Mouse (Mus musculus) CH12.LX (cell line): ENCODE measurements around the gene Cnnm2. TPM values are rescaled to one million over a fixed set of nuclear protein-coding genes. Genes with fewer than 3 reads are reported as not detected.

Source experiments
- DNase-seq: peaks from one replicate; pipeline ENCODE4 v3.0.0-alpha.2; 2013; ENCODE audit errors: extremely low read depth
- H3K27ac ChIP-seq: 2 replicates; pipeline ENCODE4 v1.5.1; 2012; ENCODE audit warnings: low read depth, mild to moderate bottlenecking, control low read depth, moderate library complexity; ENCODE audit not compliant: insufficient read depth
- H3K27me3 ChIP-seq: replicated peaks from 2 replicates; pipeline ENCODE3; 2012; ENCODE audit warnings: inconsistent platforms
- H3K36me3 ChIP-seq, 2 experiments: replicated peaks in 1 of 2; 2 replicates each; pipeline versions ENCODE3 to v1.6.1; 2012; ENCODE audit warnings: inconsistent platforms in 1 of 2, low read length in 1 of 2, mild to moderate bottlenecking in 1 of 2, mixed read lengths in 1 of 2, moderate library complexity in 1 of 2; ENCODE audit not compliant: control insufficient read depth in 1 of 2, insufficient read depth in 1 of 2
- H3K4me1 ChIP-seq, 2 experiments: 2 replicates each; pipeline ENCODE4 v1.6.1; 2012; ENCODE audit warnings: inconsistent platforms in 1 of 2, moderate library complexity in 1 of 2; ENCODE audit not compliant: insufficient read depth in 2 of 2, control insufficient read depth in 1 of 2
- H3K4me2 ChIP-seq: 2 replicates; pipeline ENCODE4 v1.6.1; 2012; ENCODE audit warnings: low read depth, mild to moderate bottlenecking, control low read depth; ENCODE audit not compliant: poor library complexity, insufficient read depth, severe bottlenecking
- H3K4me3 ChIP-seq, 3 experiments: fragments of 150-350 bp in 1 of 3; sonication (generic) in 1 of 3; replicated peaks in 1 of 3; 2 replicates each; pipeline versions ENCODE3 to v1.5.1; 2011 to 2012; ENCODE audit warnings: low read depth in 2 of 3, low read length in 2 of 3, mild to moderate bottlenecking in 2 of 3, moderate library complexity in 2 of 3, control low read depth in 1 of 3, improper control_type of control experiment in 1 of 3, inconsistent platforms in 1 of 3, mixed read lengths in 1 of 3; ENCODE audit not compliant: poor library complexity in 1 of 3
- H3K79me2 ChIP-seq: replicated peaks from 2 replicates; pipeline ENCODE4 v1.6.1; 2012; ENCODE audit warnings: mild to moderate bottlenecking, moderate library complexity; ENCODE audit not compliant: control insufficient read depth, poor library complexity, insufficient read depth, severe bottlenecking; ENCODE audit errors: extremely low read depth
- H3K9ac ChIP-seq: 2 replicates; pipeline ENCODE4 v1.6.1; 2012; ENCODE audit warnings: low read depth, mild to moderate bottlenecking, control low read depth, moderate library complexity; ENCODE audit not compliant: insufficient read depth
- H3K9me3 ChIP-seq: replicated peaks from 2 replicates; pipeline ENCODE3; 2012; ENCODE audit warnings: low read length, inconsistent platforms, mixed read lengths
- CHD2 ChIP-seq: IDR thresholded peaks from 2 replicates; pipeline ENCODE4 v1.6.1; 2011; ENCODE audit warnings: low read length, improper control_type of control experiment
- E2F4 ChIP-seq: IDR thresholded peaks from 2 replicates; pipeline ENCODE4 v1.6.1; 2011; ENCODE audit warnings: low read depth, low read length, improper control_type of control experiment; ENCODE audit not compliant: insufficient replicate concordance
- EP300 ChIP-seq: IDR thresholded peaks from 2 replicates; pipeline ENCODE4 v1.6.1; 2011; ENCODE audit warnings: low read length, improper control_type of control experiment
- GABPA ChIP-seq: IDR thresholded peaks from 2 replicates; pipeline ENCODE4 v1.6.1; 2012; ENCODE audit warnings: low read depth, low read length, improper control_type of control experiment, inconsistent platforms; ENCODE audit not compliant: insufficient replicate concordance
- IRF4 ChIP-seq: IDR thresholded peaks from 2 replicates; pipeline ENCODE4 v1.6.1; 2014; ENCODE audit warnings: low read depth, mild to moderate bottlenecking, inconsistent platforms, low read length, improper control_type of control experiment
- JUND ChIP-seq: conservative IDR thresholded peaks from 2 replicates; pipeline ENCODE4 v1.6.1; 2011; ENCODE audit warnings: low read depth, low read length, improper control_type of control experiment
- MAX ChIP-seq: IDR thresholded peaks from 2 replicates; pipeline ENCODE4 v1.6.1; 2011; ENCODE audit warnings: low read length, improper control_type of control experiment
- MAZ ChIP-seq: IDR thresholded peaks from 2 replicates; pipeline ENCODE4 v1.6.1; 2012; ENCODE audit warnings: low read depth, mild to moderate bottlenecking, inconsistent platforms, low read length, improper control_type of control experiment, moderate library complexity
- MEF2A ChIP-seq: IDR thresholded peaks from 2 replicates; pipeline ENCODE4 v1.6.1; 2014; ENCODE audit warnings: low read depth, mild to moderate bottlenecking, inconsistent platforms, low read length, improper control_type of control experiment, borderline replicate concordance
- MXI1 ChIP-seq: IDR thresholded peaks from 2 replicates; pipeline ENCODE4 v1.6.1; 2011; ENCODE audit warnings: mild to moderate bottlenecking, low read depth, low read length, improper control_type of control experiment
- MYC ChIP-seq: IDR thresholded peaks from 2 replicates; pipeline ENCODE4 v1.6.1; 2011; ENCODE audit warnings: low read depth, mild to moderate bottlenecking, improper control_type of control experiment, low read length
- RAD21 ChIP-seq: IDR thresholded peaks from 2 replicates; pipeline ENCODE4 v1.6.1; 2011; ENCODE audit warnings: low read depth, mild to moderate bottlenecking, low read length, improper control_type of control experiment, moderate library complexity
- RCOR1 ChIP-seq: conservative IDR thresholded peaks from 2 replicates; pipeline ENCODE4 v1.6.1; 2012; ENCODE audit warnings: low read depth, mild to moderate bottlenecking, inconsistent platforms, low read length, improper control_type of control experiment
- SMC3 ChIP-seq: IDR thresholded peaks from 2 replicates; pipeline ENCODE4 v1.6.1; 2011; ENCODE audit warnings: low read depth, low read length, improper control_type of control experiment
- USF2 ChIP-seq: conservative IDR thresholded peaks from 2 replicates; pipeline ENCODE4 v1.6.1; 2011; ENCODE audit warnings: low read depth, low read length, improper control_type of control experiment
- ZKSCAN1 ChIP-seq: IDR thresholded peaks from 2 replicates; pipeline ENCODE4 v1.6.1; 2012; ENCODE audit warnings: low read depth, inconsistent platforms, low read length, improper control_type of control experiment, borderline replicate concordance
- ZNF384 ChIP-seq: IDR thresholded peaks from 2 replicates; pipeline ENCODE4 v1.6.1; 2012; ENCODE audit warnings: low read depth, low read length, improper control_type of control experiment, inconsistent platforms
- dilution Hi-C: fragments of 300-500 bp; cut with MboI; formaldehyde crosslinking; loops from 2 replicates; pipeline ENCODE4 v1.14.3; 2020; ENCODE audit warnings: low sequenced_read_pairs; ENCODE audit not compliant: extremely low pct_unique_long_range_greater_than_20kb, extremely low pct_ligation_motif_present
- in situ Hi-C: fragments of 300-500 bp; cut with MboI; formaldehyde crosslinking; loops from 3 replicates; pipeline ENCODE4 v1.14.3; 2019; ENCODE audit warnings: low sequenced_read_pairs, low pct_ligation_motif_present, low pct_unique_long_range_greater_than_20kb, mixed read lengths
- polyA plus RNA-seq: library from polyadenylated mRNA; unstranded; fragments of >175 nt; gene quantifications from 2 replicates; pipeline ENCODE4 v1.2.1, GENCODE M21; 2012; ENCODE audit warnings: low read depth; ENCODE audit not compliant: insufficient read length
- total RNA-seq, 2 experiments: library from RNA; depleted of rRNA; stranded (reverse); fragments of 300-350 nt in 1 of 2; fragments of >200 nt in 1 of 2; gene quantifications; 2 replicates each; pipeline ENCODE4 v1.2.3; 2012 to 2014

Gene Cnnm2
- total and polyA plus RNA-seq, 3 experiments: 1.8 to 3.7 (median 2.6) TPM

DNA sequence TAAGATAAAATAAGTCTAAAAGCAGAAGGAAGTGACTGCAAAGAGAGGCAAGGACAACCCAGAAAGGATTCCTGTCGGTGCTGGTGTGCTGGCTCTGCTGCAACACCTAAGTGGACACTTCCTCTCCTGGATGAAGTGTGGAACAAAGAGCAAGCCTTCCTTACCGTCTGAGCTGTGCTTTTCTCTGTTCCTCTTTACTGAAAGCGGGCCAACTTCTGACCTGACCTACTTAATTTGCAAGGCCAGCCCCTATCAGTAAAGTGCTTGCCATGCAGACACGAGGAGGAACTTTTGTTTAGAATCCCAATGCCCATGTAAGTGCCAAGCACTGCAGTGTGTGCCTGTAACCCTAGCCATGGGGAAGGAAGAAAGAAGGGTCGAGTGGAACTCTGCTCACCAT, 137.9 kb downstream of the Cnnm2 start:
- Histone ChIP-seq H3K4me3 (no peak overlapping the region), H3K4me2 (0 out of 2 replicates have a peak overlapping the region, but pooled peaks have one; percentile 29), H3K79me2 (no peaks in the 10 kb centered on the region), H3K9me3 (peaks cover 8% of the 10 kb centered on the region), H3K27ac (no peak overlapping the region), H3K9ac (no peak overlapping the region), H3K4me1 (peaks cover 6 to 17% of the 10 kb centered on the region in 2 experiments; a peak in 3 of 4 replicates), H3K27me3 (no peaks in the 10 kb centered on the region), H3K36me3 (peaks cover 23 to 60% of the 10 kb centered on the region in 2 experiments)
- no peak for TF ChIP-seq MAZ
- peak; percentile 57 for TF ChIP-seq IRF4
- peak; percentile 64 for DNase-seq
- in situ Hi-C loops (no loop called here), dilution Hi-C loops (no loop called here)

DNA sequence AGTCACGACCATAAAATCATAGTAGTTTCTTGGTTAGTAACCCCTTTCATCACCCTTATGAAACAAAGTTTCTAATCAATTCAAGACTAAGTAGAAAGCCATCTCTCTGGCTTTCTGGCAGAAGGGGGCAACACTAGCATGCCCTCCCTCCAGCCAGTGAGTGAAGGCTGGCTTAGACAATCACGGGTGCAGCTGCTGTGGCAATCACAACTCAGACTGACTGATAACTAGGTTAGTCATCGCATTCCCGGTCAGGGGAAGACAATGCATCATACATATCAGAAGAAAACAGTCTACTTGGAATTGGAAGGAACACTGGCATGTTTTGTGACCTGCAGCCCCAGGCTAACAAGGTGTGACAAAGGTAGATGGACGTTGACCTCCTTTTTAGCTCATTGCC, 138.5 kb downstream of the Cnnm2 start:
- Histone ChIP-seq H3K4me3 (no peak overlapping the region), H3K27ac (no peak overlapping the region), H3K9ac (no peak overlapping the region), H3K27me3 (no peaks in the 10 kb centered on the region), H3K4me2 (no peak overlapping the region), H3K4me1 (peaks cover 6 to 17% of the 10 kb centered on the region in 2 experiments; a peak in 3 of 4 replicates), H3K9me3 (peaks cover 8% of the 10 kb centered on the region), H3K36me3 (peaks cover 21 to 63% of the 10 kb centered on the region in 2 experiments), H3K79me2 (no peaks in the 10 kb centered on the region)
- DNase-seq: no peak
- in situ Hi-C loops (no loop called here), dilution Hi-C loops (no loop called here)
- no peak for TF ChIP-seq MYC
- TF ChIP-seq JUND: no peak
- TF ChIP-seq RAD21: no peak
- no peak for TF ChIP-seq MAX
- no peak for TF ChIP-seq CHD2
- no peak for TF ChIP-seq SMC3
- TF ChIP-seq RCOR1: no peak
- TF ChIP-seq ZNF384: no peak
- no peak for TF ChIP-seq MAZ
- no peak for TF ChIP-seq MXI1
- no peak for TF ChIP-seq MEF2A
- no peak for TF ChIP-seq USF2
- TF ChIP-seq EP300: no peak
- TF ChIP-seq E2F4: no peak
- no peak for TF ChIP-seq ZKSCAN1
- no peak for TF ChIP-seq GABPA
